Mouse (Mus musculus) heart, postnatal 0 days (tissue): ENCODE measurements around the gene Fra10ac1. TPM values are rescaled to one million over a fixed set of nuclear protein-coding genes. Genes with fewer than 3 reads are reported as not detected.

Experiments
- ATAC-seq: fragments of 200-750 bp; cut with Nextera tagmentation; 2 replicates; pipeline ENCODE4 v1.8.0; 2017; ENCODE audit warnings: low read depth, moderate number of reproducible peaks, moderate library complexity; ENCODE audit not compliant: insufficient read depth
- DNase-seq: peaks from one replicate; pipeline ENCODE4 v3.0.0-alpha.2; 2016; ENCODE audit warnings: low spot score
- H3K27ac ChIP-seq: fragments of 300-500 bp; sonication (generic); 2 replicates; pipeline ENCODE4 v1.5.1; 2014; ENCODE audit warnings: low read depth, mild to moderate bottlenecking
- H3K27me3 ChIP-seq: fragments of 300-500 bp; sonication (generic); 2 replicates; pipeline ENCODE4 v1.6.1; 2014; ENCODE audit warnings: low read length, mixed read lengths; ENCODE audit not compliant: control insufficient read depth, insufficient read depth
- H3K36me3 ChIP-seq: fragments of 300-500 bp; sonication (generic); replicated peaks from 2 replicates; pipeline ENCODE4 v1.6.1; 2014; ENCODE audit warnings: low read length, mixed read lengths; ENCODE audit not compliant: control insufficient read depth, insufficient read depth
- H3K4me1 ChIP-seq: fragments of 300-500 bp; sonication (generic); 2 replicates; pipeline ENCODE4 v1.6.1; 2014; ENCODE audit warnings: antibody characterized with exemption; ENCODE audit not compliant: control insufficient read depth, insufficient read depth
- H3K4me2 ChIP-seq: fragments of 300-500 bp; sonication (generic); 2 replicates; pipeline ENCODE4 v1.6.1; 2014; ENCODE audit warnings: low read depth, mild to moderate bottlenecking, low read length, moderate library complexity
- H3K4me3 ChIP-seq: fragments of 300-500 bp; sonication (generic); 2 replicates; pipeline ENCODE4 v1.5.1; 2014; ENCODE audit warnings: low read depth, low read length
- H3K9ac ChIP-seq: fragments of 300-500 bp; sonication (generic); replicated peaks from 2 replicates; pipeline ENCODE4 v1.6.1; 2014; ENCODE audit warnings: low read depth, low read length, mixed read lengths
- H3K9me3 ChIP-seq: fragments of 300-500 bp; sonication (generic); replicated peaks from 2 replicates; pipeline ENCODE4 v1.6.1; 2016; ENCODE audit warnings: low read length; ENCODE audit not compliant: control insufficient read depth
- CTCF ChIP-seq: IDR thresholded peaks from 2 replicates; pipeline ENCODE4 v1.5.1; 2016; ENCODE audit warnings: antibody characterized with exemption, control low read depth, low read depth
- EP300 ChIP-seq: IDR thresholded peaks from 2 replicates; pipeline ENCODE4 v1.6.1; 2016; ENCODE audit warnings: antibody characterized with exemption, low read depth
- WGBS: fragments of 180-500 bp; shearing (Covaris S2); extraction: QIAGEN DNeasy Blood & Tissue Kit; methylation state at CpG from one replicate; pipeline ENCODE4 v1.1.7; 2014; 5-methylcytosine and 5-hydroxymethylcytosine counted together
- polyA plus RNA-seq: library from polyadenylated mRNA; unstranded; fragments of >200 nt; fragmentation: Nextera tagmentation; extraction: Ambion mirVana; gene quantifications from 2 replicates; pipeline ENCODE4 v1.2.1, GENCODE M21; 2015
- total RNA-seq: library from RNA; depleted of rRNA; stranded (reverse); fragments of >200 nt; gene quantifications from 2 replicates; pipeline ENCODE4 v1.2.3, GENCODE M21; 2014; ENCODE audit warnings: low replicate concordance

Fra10ac1 gene
- total and polyA plus RNA-seq, 2 experiments from 2014 or later: 26.2 TPM; not detected in 1

GRCm38 (mm10) chr19:38263829-38264504 is 40.0 kb upstream of the Fra10ac1 start:
- ATAC-seq (no peak; the same call in 1 of the 2 replicates), DNase-seq (peak; percentile 35)
- no peaks in the 10 kb centered on the region for H3K4me1 ChIP-seq
- H3K27ac ChIP-seq: no peak overlapping the region
- peaks cover 5% of the 10 kb centered on the region; the same call in 1 of the 2 replicates for H3K27me3 ChIP-seq
- no peak overlapping the region for H3K9ac ChIP-seq
- peak; percentile 40 for TF ChIP-seq CTCF
- no peak for TF ChIP-seq EP300
- no peaks in the 10 kb centered on the region for H3K36me3 ChIP-seq
- WGBS: 25% methylated on average over 14 of the region's 14 CpGs
- H3K4me2 ChIP-seq: peak overlapping the region; percentile 46
- peak overlapping the region; percentile 22; the same call in 1 of the 2 replicates for H3K4me3 ChIP-seq
- no peaks in the 10 kb centered on the region for H3K9me3 ChIP-seq

GRCm38 (mm10) chr19:38261351-38261750 is 37.4 kb upstream of the Fra10ac1 start:
- TF ChIP-seq EP300 (no peak), CTCF (no peak)
- Histone ChIP-seq H3K27ac (no peak overlapping the region), H3K36me3 (no peaks in the 10 kb centered on the region), H3K4me3 (no peak overlapping the region), H3K4me1 (no peaks in the 10 kb centered on the region), H3K4me2 (no peak overlapping the region), H3K9me3 (no peaks in the 10 kb centered on the region), H3K27me3 (peaks cover 5% of the 10 kb centered on the region; the same call in 1 of the 2 replicates), H3K9ac (no peak overlapping the region)
- WGBS: 60% methylated on average over 5 of the region's 5 CpGs
- DNase-seq: no peak
- no peak for ATAC-seq

- no peak overlapping the region for H3K9ac ChIP-seq
- no peak overlapping the region for H3K27ac ChIP-seq
- DNase-seq (no peak), ATAC-seq (no peak)
- no peaks in the 10 kb centered on the region for H3K36me3 ChIP-seq
- no peaks in the 10 kb centered on the region for H3K9me3 ChIP-seq
- WGBS: 56% methylated on average over 4 of the region's 4 CpGs
- TF ChIP-seq EP300 (no peak), CTCF (no peak)
- no peaks in the 10 kb centered on the region for H3K4me1 ChIP-seq
- peaks cover 5% of the 10 kb centered on the region; the same call in 1 of the 2 replicates for H3K27me3 ChIP-seq
- no peak overlapping the region for H3K4me2 ChIP-seq
- H3K4me3 ChIP-seq: no peak overlapping the region
Measured at GRCm38 (mm10) chr19:38260346-38260745, 36.4 kb upstream of the Fra10ac1 start.

DNA sequence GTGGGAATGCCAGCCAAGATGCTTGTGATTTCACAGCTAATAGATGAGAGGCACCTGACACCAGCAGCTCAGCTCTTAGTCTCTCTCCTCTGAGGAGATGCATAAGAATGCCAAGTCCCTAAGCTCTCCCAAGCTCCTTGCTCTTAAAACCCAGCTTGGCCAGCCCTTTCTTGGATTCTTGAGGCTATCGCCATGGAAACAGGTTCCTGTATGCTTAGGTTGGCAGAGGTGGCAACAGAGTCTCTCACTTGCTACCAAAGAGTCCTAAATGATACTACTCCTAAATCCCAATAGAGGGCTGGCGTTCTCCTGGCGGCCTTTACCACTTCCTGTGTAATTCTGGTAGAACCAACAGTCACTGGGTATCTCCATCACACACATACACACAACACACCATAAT is 35.5 kb upstream of the Fra10ac1 start:
- Histone ChIP-seq H3K27me3 (0 out of 2 replicates have a peak, but pooled peaks cover 5% of the 10 kb centered on the region), H3K36me3 (no peaks in the 10 kb centered on the region), H3K4me2 (no peak overlapping the region), H3K4me1 (no peaks in the 10 kb centered on the region), H3K9ac (no peak overlapping the region), H3K9me3 (no peaks in the 10 kb centered on the region), H3K27ac (no peak overlapping the region), H3K4me3 (no peak overlapping the region)
- TF ChIP-seq CTCF: no peak
- no peak for TF ChIP-seq EP300
- ATAC-seq: no peak
- WGBS: 77% methylated on average over 3 of the region's 3 CpGs
- no peak for DNase-seq

GRCm38 (mm10) chr19:38258651-38259065 is 34.7 kb upstream of the Fra10ac1 start:
- 80% methylated on average over 3 of the region's 3 CpGs for WGBS
- Histone ChIP-seq H3K4me2 (no peak overlapping the region), H3K36me3 (no peaks in the 10 kb centered on the region), H3K9me3 (no peaks in the 10 kb centered on the region), H3K9ac (no peak overlapping the region), H3K27ac (no peak overlapping the region), H3K4me1 (no peaks in the 10 kb centered on the region), H3K27me3 (0 out of 2 replicates have a peak, but pooled peaks cover under 1% of the 10 kb centered on the region), H3K4me3 (no peak overlapping the region)
- TF ChIP-seq CTCF: no peak
- no peak for TF ChIP-seq EP300
- DNase-seq (no peak), ATAC-seq (no peak)
